Mouse (Mus musculus) layer of hippocampus, postnatal 10 days (tissue): ENCODE data around the gene Prrt2. TPM values are rescaled to one million over a fixed set of nuclear protein-coding genes. Genes with fewer than 3 reads are reported as not detected.
A peak's percentile ranks its signal among the peaks of the same experiment; 100 is the strongest.

Experiments used
- DNase-seq, 2 experiments: peaks; one replicate each; pipeline ENCODE4 v3.0.0; 2021; ENCODE audit warnings: low spot score in 2 of 2
- long read RNA-seq: library from polyadenylated mRNA; stranded (forward); transcript quantifications from one replicate; pipeline ENCODE4 v2.0.0, GENCODE M21; 2023
- total RNA-seq, 2 experiments: library from RNA; stranded (reverse); gene quantifications; 2 replicates each; pipeline ENCODE4 v1.2.3; 2021

Gene Prrt2
- 100 to 1,000 TPM; 146 to 184 TPM for total RNA-seq
- long read RNA-seq, transcript Prrt2-201 (4 exons, 2,501 nt), result major isoform, 28 of 78 reads
- long read RNA-seq, partial matches to known transcripts, result 34 of 78 reads
- long read RNA-seq, other reads (novel, unspliced or antisense), result 16 of 78 reads

- peak; percentile 62 to 72 for DNase-seq
These were observed at the start of gene Prrt2, which contains the start of gene Gm42742 for GRCm38 (mm10) chr7:127020901-127021562. Prrt2 (minus strand) TSS chr7:127021211. Gm42742 (minus strand) TSS chr7:127021097.

GRCm38 (mm10) chr7:127066317-127066716, 45.3 kb upstream of the Prrt2 start:
- DNase-seq, result no peak

GRCm38 (mm10) chr7:127065538-127065937, 44.5 kb upstream of the Prrt2 start:
- no peak for DNase-seq

GRCm38 (mm10) chr7:127055026-127055585, 34.1 kb upstream of the Prrt2 start:
- no peak for DNase-seq

GRCm38 (mm10) chr7:127041851-127042672, 21.1 kb upstream of the Prrt2 start, which contains the start of gene Kif22:
Kif22 (minus strand) TSS chr7:127042471.
- DNase-seq, result peak; percentile 91 to 92

GRCm38 (mm10) chr7:127031244-127031643, 10.2 kb upstream of the Prrt2 start:
- no peak for DNase-seq

DNA sequence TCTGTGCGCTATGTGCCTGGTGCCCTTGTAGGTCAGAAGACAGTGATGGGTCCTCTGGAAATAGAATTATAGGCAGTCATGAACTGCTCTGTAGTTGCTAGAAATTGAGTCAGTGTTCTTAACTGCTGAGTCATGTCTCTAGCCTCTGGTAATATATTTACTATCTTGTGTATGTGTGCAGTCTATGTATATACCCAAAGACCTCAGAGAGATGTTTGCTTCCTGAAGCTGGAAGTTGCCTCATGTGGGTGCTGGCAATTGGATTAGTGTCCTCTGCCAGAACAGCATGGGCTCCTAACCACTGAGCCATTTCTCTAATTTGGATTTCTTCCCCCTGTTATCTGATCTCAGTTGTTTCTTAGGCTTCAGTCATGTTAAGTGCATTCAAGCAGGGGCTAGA, 9.2 kb upstream of the Prrt2 start:
- DNase-seq, result no peak

DNA sequence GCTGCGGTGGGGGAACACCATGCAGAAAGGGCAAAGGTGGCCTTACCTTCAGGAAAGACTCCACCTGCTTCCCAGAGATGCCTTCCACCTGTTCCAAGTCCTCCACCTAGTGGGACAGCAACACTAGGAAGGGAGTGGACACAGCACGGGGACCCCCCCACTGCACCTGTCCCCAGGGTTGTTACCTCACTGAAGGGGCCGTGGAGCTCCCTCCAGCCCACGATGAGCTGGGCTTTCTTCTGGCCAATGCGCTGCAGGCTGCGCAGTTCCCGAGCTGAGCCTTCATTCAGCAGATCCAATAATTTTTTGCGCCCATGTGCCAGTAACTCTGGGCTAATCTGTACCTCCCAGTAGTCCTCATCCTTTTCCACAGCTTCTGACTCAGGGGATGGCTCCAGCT, 6.9 kb upstream of the Prrt2 start:
- DNase-seq, result no peak

- peak; percentile 99 for DNase-seq
These were observed 6.1 kb upstream of the Prrt2 start, which contains the start of gene Maz for GRCm38 (mm10) chr7:127026984-127027726. Maz (minus strand) TSS chr7:127027037.

GRCm38 (mm10) chr7:127026616-127026983, 5.6 kb upstream of the Prrt2 start:
- DNase-seq, result peak in 1 of 2 experiments; percentile 81

DNA sequence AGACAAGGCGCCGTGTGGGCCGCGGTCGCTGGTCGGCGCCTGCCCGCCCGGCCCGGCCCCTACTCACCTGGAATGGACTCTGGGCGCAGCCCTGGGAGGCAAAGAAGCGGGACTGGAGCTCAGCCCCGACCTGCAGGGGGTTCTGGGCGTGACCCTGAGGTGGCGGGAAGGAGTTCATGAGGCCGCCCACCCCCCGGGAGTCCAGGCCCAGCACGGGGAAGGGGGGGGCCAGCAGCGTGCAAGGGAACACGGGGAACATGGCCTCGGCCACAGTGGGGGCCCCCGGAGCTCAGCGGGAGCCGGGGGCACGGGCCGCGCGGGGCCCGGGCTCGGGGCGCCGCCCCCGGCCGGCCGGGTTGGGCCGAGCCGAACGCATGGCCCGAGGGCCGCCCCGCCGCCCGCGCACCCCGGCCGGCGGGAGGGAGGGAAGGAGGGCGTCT, 5.2 kb upstream of the Prrt2 start:
- DNase-seq, result peak; percentile 63 to 77

DNA sequence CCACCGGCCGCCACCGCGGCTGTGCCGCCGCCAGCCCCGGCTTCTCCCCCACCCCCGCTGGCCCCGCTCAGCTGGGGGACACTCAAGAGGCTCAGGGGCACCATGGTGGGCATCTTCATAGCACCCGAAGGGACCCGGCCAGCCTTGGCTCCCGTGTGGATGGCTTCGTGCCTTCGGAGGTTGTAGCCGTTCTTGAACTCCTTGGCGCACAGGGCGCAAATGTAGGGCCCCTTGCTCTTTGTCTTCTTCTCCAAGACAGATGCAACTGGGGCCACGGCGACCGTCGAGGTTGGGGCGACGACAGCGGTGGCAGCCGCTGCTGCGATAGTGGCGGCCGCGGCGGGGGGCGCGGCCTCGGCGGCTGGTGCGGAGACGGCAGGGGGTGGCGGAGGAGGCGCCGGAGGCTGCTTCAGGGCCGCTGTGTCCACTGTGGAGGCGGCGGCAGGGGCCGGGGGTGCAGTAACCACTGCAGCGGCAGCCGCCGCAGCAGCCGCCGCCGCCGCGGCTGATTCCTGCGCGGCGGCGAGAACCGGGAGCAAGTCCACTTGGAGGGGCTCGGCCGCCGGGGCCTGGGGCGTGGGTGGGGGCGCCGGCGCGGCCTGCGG, 4.6 kb upstream of the Prrt2 start:
- no peak for DNase-seq

GRCm38 (mm10) chr7:127024755-127025555, 3.9 kb upstream of the Prrt2 start:
- DNase-seq, result peak; percentile 77 to 83

GRCm38 (mm10) chr7:127023896-127024690, 3.1 kb upstream of the Prrt2 start:
- DNase-seq, result no peak

DNA sequence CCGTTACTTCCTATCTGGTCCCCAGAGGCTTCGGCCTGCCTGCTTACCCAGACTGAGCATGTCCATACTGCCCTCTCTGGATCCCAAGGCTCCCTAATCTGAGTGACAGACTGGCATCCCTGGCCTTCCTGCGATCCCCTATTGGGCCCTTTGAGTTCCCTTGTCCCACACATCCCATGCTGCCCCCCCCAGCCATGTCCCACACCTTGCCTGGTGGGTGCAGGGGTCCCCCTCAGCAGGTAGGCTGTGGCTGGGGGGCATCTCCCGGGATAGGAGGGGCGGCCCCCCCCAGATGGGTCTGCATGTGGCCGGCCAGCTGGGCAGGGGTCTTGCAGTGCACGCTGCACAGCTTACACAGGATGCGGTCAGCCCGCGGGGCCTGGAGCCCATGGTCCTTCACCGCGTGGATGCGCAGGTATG, 2.3 kb upstream of the Prrt2 start:
- DNase-seq, result no peak

- DNase-seq, result no peak
These were observed 1.7 kb upstream of the Prrt2 start for GRCm38 (mm10) chr7:127022528-127023271.

DNA sequence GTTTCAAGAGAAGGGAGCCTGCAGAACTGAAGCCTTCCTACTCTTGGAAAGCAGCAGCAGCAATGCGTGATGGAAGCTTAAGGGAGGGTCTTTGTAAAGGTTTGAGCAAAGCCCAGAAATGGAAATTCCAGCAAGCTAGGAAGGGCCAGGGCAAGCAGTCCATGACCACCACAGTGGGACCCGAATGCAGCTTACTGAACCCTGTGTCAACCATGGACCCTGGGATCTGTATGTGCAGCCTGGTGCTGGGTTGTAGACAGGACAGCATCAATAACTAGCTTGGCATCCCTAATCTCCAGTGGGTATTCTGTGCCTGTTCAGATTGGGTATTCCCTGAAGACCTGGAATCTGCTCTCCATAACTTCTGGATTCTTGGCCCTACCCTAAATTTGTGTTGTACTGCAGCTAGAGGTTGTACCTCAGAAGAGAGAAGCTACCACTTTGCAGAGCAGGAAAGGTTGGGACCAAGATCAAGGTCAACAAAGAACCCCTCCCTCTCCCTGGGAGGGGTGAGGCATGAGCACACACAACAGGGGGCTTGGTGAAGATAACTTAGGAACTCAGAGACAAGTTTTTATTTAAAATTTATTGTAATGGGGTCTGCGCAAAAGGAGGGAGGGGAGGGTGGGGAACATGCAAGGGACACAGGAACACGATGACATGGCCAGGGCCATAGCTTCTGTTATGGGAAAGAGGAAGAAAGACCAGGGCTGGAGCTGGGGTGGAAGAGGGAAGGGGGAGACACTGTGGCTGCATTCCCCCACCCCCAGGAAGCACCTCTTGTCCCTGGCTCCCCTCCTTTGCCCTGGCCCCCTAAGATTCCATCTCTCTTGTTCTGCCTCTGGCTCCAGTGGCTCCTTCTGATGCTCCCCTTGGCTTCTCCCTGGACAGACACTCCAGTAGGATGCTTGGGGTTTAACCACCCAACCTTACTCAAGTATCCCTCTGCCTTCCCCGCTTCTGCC, 834 bp upstream of the Prrt2 start:
- DNase-seq, result no peak
